Mouse (Mus musculus): Measurements from ENCODE around the gene Tmem219. TPM values are rescaled to one million over a fixed set of nuclear protein-coding genes. Genes with fewer than 3 reads are reported as not detected.
A peak's percentile ranks its signal among the peaks of the same experiment; 100 is the strongest.

Tmem219 gene
- 41.9 and 45.2 TPM in 2 replicates for polyA plus RNA-seq (2012; ENCODE audit: insufficient read depth, insufficient read length, missing spikeins)

DNA sequence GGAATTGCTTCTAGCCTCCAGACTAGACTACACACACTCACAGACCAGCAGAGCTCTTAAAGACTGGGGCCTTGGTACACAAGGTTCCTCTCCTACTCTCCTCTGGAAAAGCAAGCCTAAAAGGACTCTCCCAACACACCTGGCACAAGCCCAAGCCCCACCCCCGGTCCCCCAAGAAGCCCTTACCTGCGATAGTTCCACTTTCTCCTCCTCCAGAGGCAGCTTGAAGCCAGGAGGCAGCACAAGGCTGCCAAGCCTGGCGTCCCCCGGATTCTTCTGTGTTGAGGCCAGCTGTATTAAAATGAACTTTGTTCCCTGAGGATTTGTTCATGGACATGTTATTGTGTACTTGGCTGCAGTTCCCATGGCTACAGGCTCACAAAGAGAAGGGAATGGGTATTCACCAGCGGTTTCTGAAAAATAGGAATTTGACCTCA is at the start of gene Tmem219:
Tmem219 (minus strand) TSS at position 294 of the 437 bp plus-strand sequence.
- no peaks in the 10 kb centered on the region for H3K4me1 ChIP-seq (ENCODE audit: control insufficient read depth, insufficient read depth, insufficient read length, low read length)
- H3K4me3 ChIP-seq (ENCODE audit: insufficient read depth, low read depth, low read length): no peak within 1 kb of the TSS
- 0 out of 2 replicates have a peak within 1 kb of the TSS, but pooled peaks have one; percentile 17 for H3K27ac ChIP-seq (replicated peaks; ENCODE audit: low read depth, low read length)

DNA sequence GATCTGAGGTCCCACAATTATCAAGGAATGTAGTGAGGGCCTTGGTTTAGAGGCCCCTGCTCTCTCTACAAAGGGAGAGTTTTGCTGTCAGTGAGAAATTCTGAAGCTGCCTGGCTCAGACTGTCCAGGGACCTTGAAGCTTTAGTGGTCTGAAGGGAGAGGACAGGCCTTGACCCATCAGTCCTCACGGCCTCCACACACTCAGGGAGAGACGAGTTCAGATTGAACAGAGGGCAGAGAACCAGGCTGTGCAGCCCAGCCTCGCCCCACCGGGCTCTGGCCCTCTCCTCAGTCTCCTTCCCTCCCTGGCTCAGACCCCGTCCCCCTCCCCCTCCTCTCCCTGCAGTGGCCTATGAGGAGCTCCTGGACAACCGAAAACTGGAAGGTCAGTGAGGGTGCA is 44.6 kb upstream of the Tmem219 start:
- no peaks in the 10 kb centered on the region for H3K4me1 ChIP-seq (ENCODE audit: control insufficient read depth, insufficient read depth, insufficient read length, low read length)

DNA sequence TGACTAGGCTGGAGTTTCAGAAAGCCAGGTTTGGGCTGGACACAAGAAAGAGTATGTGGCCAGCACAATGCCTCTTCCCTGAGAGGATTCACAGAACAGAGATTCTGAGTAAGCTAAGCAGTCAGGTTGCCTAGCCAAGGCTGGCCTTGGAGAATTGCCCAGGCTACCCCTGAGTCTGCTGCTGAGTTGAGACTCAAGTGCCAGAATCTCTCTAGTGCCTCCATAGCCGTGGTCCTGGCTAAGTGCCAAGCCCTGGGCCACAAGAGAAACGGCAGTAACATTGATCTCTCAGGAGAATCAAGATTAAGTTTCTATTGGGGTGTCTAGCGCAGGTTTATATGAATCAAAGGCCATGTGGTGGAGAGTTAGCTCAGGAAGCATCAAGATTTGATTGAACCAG is 42.9 kb upstream of the Tmem219 start:
- H3K4me3 ChIP-seq (ENCODE audit: insufficient read depth, low read depth, low read length): no peak overlapping the region

More for the DNA sequence above, 44.6 kb upstream of the Tmem219 start:
- no peak overlapping the region for H3K27ac ChIP-seq (replicated peaks; ENCODE audit: low read depth, low read length)
- H3K4me3 ChIP-seq (ENCODE audit: insufficient read depth, low read depth, low read length): no peak overlapping the region

DNA sequence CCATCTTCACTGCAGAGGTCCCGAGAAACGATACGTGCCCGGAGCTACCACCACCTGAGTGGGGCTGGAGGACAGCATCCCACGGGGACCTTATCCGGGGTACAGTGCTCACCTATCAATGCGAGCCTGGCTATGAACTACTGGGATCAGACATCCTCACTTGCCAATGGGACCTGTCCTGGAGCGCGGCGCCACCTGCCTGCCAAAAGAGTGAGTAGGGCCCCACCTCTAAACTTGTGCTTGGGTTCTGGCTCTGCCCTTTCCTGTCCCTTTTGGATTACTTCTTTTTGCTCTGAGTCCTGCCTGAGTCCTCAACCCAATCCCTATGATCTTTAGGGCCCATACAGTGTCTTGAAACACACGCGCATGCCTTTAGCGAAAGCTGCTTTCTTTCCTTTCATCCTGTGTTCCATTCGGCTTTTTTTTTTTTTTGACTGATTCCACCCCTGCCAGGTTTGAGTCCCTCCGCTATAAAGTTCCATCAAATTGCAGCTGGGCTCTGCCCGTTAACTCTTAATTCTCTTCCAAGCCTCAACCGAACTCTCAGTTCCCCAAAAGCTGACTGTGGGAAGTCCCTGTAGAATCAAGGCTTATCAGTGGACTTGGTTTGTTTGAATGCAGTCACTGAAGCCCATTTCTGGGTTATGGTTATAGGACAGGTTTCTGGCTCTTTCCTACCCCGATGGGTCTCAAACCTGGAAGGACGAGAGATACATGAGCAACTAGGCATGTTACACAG is 41.0 kb upstream of the Tmem219 start:
- no peak overlapping the region for H3K27ac ChIP-seq (replicated peaks; ENCODE audit: low read depth, low read length)
- H3K4me3 ChIP-seq (ENCODE audit: insufficient read depth, low read depth, low read length): no peak overlapping the region
- no peaks in the 10 kb centered on the region; the same call in 1 of the 2 replicates for H3K4me1 ChIP-seq (ENCODE audit: control insufficient read depth, insufficient read depth, insufficient read length, low read length)

More for the DNA sequence above, 42.9 kb upstream of the Tmem219 start:
- H3K27ac ChIP-seq (replicated peaks; ENCODE audit: low read depth, low read length): no peak overlapping the region
- no peaks in the 10 kb centered on the region for H3K4me1 ChIP-seq (ENCODE audit: control insufficient read depth, insufficient read depth, insufficient read length, low read length)

DNA sequence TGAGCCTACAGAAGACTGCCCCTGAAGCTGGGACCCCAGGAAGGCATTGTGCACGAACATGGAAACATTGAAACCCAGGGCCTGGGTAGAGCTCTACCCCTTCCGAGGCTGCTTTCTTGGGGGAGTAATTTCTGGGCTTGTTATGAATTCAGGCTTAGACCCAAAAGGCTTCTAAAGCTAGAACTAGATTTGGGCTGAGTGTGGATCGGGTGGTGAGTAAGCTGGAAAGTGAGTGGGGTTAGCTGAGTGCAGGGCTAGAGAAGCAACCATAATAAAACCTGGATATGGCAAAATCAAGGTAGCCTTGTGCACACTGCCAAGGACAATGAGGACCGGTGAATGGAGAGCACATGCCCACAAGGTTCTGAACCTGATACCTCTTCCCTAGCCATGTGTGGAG is 39.2 kb upstream of the Tmem219 start:
- H3K27ac ChIP-seq (replicated peaks; ENCODE audit: low read depth, low read length): no peak overlapping the region
- H3K4me1 ChIP-seq (ENCODE audit: control insufficient read depth, insufficient read depth, insufficient read length, low read length): no peaks in the 10 kb centered on the region; the same call in 1 of the 2 replicates
- H3K4me3 ChIP-seq (ENCODE audit: insufficient read depth, low read depth, low read length): no peak overlapping the region

DNA sequence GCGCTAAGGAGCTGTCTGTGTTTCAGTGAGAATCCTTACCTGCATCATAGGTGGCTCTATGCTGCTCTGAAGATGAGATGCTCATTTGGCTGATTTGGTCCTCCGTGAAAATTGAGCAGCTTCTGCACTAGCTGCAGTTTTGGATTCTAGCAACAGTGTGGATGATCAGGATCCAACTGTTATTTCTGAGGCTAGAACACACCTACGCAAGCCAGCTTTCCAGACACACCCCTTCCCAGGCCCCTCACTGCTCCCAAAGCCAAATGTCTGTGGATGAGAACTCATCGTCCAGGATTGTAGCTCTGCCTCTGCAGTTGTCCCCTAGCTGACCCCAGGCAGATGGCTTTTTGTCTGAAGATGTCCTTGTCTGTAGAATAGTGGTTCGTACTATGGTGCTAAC is 38.4 kb upstream of the Tmem219 start:
- Histone ChIP-seq H3K27ac (replicated peaks; ENCODE audit: low read depth, low read length) (no peak overlapping the region), H3K4me3 (ENCODE audit: insufficient read depth, low read depth, low read length) (no peak overlapping the region), H3K4me1 (ENCODE audit: control insufficient read depth, insufficient read depth, insufficient read length, low read length) (no peaks in the 10 kb centered on the region; the same call in 1 of the 2 replicates)

DNA sequence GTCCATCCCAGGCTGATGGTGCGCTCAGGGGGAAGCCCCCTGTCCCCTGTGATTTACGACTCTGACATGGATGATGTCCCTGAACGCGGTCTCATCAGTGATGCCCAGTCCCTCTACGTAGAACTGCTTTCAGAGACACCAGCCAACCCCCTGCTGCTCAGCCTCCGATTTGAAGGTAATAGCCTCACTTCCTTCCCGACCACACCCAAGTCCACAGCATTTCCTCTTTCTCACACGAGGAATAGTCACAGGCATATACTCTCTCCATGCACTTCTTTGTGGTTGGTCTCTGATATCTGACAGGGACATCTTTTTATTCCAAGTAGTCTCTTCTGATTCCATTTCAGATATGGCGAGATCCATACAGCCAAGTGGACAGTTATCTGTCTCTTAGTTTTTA is 37.1 kb upstream of the Tmem219 start:
- H3K27ac ChIP-seq (replicated peaks; ENCODE audit: low read depth, low read length): no peak overlapping the region
- no peak overlapping the region for H3K4me3 ChIP-seq (ENCODE audit: insufficient read depth, low read depth, low read length)
- H3K4me1 ChIP-seq (ENCODE audit: control insufficient read depth, insufficient read depth, insufficient read length, low read length): no peaks in the 10 kb centered on the region; the same call in 1 of the 2 replicates

DNA sequence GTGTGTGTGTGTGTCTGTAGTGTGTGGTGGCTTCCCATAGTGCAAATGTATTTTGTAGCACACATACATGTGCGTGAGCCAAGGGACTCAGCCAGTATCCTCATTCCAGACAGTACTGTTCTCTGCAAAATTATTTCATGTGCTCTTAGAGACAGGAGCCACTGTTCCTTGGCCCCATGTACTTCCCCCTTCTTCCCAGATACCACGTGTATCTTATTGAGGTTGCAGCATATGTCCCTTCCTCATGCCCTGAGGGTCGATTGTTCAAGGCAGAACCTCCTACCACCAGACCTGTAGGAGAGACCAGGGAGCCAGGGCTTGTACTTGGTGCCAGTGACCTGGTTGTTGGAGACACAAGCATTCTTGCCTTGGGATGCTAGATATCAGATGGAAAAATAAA is 32.4 kb upstream of the Tmem219 start:
- no peak overlapping the region for H3K27ac ChIP-seq (replicated peaks; ENCODE audit: low read depth, low read length)
- H3K4me3 ChIP-seq (ENCODE audit: insufficient read depth, low read depth, low read length): no peak overlapping the region
- no peaks in the 10 kb centered on the region; the same call in 1 of the 2 replicates for H3K4me1 ChIP-seq (ENCODE audit: control insufficient read depth, insufficient read depth, insufficient read length, low read length)

DNA sequence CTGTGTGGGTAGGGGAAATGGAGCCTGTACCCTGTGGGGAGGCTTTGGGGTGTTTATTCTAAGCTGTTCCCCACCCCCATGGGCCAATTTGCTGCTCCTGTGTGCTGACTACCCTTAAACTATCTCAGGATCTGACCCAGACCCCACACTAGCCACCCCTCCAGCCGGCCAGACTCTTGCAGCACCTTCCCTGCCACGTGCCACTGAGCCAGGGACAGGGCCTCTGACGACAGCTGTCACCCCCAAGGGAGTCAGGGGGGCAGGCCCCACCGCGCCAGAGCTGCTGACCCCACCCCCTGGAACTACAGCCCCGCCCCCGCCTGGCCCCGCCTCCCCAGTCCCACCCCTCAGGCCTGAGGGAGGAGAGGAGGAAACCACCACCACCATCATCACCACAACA is 29.9 kb upstream of the Tmem219 start:
- Histone ChIP-seq H3K4me1 (ENCODE audit: control insufficient read depth, insufficient read depth, insufficient read length, low read length) (peaks cover 3% of the 10 kb centered on the region), H3K4me3 (ENCODE audit: insufficient read depth, low read depth, low read length) (no peak overlapping the region)

DNA sequence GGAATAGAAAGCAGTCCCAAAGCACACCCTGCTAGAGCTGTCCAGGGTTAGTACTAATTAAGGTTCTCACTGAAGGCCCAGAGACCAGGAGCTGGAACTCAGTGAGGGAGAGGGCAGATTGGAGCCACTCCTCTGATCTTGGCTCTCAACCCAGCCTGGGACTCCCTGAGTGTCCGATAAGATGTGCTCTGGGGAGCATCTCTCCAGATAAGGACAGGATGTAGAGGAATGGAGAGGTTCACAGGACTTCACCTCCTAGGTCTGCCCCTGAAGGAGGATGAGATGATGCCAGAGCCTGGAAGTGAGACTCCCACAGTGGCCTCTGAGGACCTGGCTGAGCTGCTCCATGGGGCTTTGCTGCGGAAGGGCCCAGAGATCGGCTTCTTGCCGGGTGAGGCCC is 29.0 kb upstream of the Tmem219 start:
- no peak overlapping the region for H3K27ac ChIP-seq (replicated peaks; ENCODE audit: low read depth, low read length)
- no peak overlapping the region for H3K4me3 ChIP-seq (ENCODE audit: insufficient read depth, low read depth, low read length)
- peaks cover 3% of the 10 kb centered on the region for H3K4me1 ChIP-seq (ENCODE audit: control insufficient read depth, insufficient read depth, insufficient read length, low read length)

More for the DNA sequence above, 29.9 kb upstream of the Tmem219 start:
- H3K27ac ChIP-seq (replicated peaks; ENCODE audit: low read depth, low read length): no peak overlapping the region

DNA sequence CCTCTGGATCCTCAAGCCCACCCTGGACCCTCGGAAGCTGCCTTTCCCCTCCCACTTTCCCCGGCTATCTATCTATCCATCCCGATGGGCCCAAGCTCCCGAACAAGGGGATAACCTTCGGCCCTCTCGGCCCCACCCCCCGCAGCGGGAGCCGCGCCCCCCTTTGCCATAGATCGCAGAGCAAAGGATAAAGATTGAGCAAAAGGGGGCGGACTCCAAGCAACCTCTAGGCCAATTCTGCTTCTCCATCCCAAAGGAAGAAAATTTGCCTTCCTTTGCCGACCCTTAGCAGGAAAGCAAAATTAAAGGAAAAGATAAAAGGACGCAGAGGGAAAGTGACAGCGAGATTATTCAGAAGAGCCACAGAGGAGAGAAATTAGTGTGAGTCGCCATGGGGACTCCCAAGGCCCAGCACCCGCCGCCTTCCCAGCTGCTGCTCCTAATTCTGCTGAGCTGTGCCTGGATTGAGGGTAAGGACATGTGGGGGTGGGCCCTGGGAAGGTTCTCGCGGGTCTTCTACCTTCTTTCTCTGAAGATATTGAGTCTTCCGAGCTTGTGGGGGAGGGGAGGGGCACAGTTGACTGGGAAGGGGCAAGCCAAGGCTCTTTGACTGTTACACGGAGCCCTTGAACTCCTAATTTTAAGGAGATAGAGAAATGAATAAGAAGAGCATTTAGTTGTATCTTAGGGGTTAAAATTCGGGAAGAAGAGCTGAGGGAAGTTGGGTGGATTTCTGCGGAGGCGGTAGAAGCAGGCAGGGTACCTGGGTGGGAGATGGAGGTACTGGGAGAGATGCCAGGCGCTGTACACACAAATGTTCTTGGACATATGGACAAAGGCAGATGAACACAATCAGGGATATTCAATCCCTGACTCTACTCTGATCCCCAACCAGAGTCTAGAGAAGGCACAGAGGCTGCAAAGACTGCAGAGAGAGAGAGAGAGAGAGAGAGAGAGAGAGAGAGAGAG is 28.2 kb upstream of the Tmem219 start:
- H3K4me3 ChIP-seq (ENCODE audit: insufficient read depth, low read depth, low read length): peak overlapping the region; percentile 30
- H3K27ac ChIP-seq (replicated peaks; ENCODE audit: low read depth, low read length): no peak overlapping the region
- H3K4me1 ChIP-seq (ENCODE audit: control insufficient read depth, insufficient read depth, insufficient read length, low read length): peaks cover 3% of the 10 kb centered on the region

DNA sequence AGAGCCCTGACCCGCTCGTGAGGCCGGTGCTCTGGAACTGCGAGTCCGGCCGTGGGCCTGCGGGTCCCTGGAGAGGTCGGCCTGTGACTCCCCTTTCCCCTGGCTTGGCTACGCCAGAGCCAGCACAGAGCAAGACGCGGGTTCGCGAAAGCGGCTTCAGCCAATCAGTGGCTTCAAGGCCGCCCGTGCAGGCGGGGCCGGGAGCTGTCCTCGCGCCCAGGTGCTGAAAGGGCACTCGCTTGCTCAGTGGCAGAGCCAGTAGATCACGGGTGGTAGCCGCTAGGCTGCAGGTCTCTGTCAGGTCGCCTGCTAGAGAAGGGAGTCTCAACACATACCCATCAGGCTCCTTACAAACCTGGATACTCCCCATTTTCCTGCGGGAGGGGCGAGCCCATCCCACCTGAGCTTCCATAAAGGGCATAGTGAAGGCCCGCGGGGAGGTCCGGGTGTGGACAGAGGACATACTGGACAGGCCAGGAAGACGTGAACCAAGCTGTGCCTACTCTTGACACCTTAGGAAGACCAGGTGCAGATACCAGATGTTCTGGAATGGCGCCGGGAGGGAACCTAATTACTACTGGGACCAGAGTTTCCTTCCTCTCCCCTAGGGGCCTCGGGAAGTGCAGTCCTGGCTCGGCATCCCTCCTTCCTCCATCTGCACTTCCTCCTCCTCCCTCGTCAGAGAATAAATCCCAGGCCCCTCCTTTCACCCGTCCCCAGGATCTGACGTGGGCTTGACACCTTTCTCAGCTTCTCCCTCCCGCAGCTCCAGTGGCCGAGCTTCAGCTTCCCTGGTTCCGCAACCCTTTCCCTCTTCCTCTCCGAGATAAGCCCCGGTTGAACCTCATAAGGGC is 27.3 kb upstream of the Tmem219 start, which contains the start of gene Sez6l2:
Sez6l2 (plus strand) TSS at position 771 of the 854 bp plus-strand sequence.
- H3K27ac ChIP-seq (replicated peaks; ENCODE audit: low read depth, low read length): no peak within 1 kb of the TSS
- peak within 1 kb of the TSS; percentile 48 for H3K4me3 ChIP-seq (ENCODE audit: insufficient read depth, low read depth, low read length)

DNA sequence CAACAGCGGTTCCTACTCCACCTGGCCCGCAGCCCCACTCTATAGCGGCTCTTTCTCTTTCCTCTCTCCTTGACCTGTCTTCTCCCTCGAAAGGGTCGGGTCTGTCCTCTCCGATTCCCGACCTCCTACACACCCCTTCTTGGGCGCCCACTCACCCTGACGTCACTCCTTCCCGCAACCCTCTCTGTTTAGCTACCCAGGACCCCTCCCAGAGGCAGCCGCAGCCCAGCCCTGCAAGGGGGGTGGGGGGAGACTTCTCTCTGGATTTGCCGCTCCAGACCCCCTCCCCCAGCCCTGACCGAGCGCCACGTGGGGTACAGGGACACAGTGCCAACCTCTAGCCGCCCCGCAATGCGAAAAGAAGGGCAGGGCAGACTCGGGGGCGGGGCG is 26.7 kb upstream of the Tmem219 start, which contains the start of gene Asphd1:
Asphd1 (minus strand) TSS at position 180 of the 390 bp plus-strand sequence.
- H3K27ac ChIP-seq (replicated peaks; ENCODE audit: low read depth, low read length): no peak within 1 kb of the TSS
- H3K4me3 ChIP-seq (ENCODE audit: insufficient read depth, low read depth, low read length): peak within 1 kb of the TSS; percentile 48
- peaks cover 3% of the 10 kb centered on the region for H3K4me1 ChIP-seq (ENCODE audit: control insufficient read depth, insufficient read depth, insufficient read length, low read length)

More for the DNA sequence above, 27.3 kb upstream of the Tmem219 start, which contains the start of gene Sez6l2:
- peaks cover 3% of the 10 kb centered on the region for H3K4me1 ChIP-seq (ENCODE audit: control insufficient read depth, insufficient read depth, insufficient read length, low read length)

DNA sequence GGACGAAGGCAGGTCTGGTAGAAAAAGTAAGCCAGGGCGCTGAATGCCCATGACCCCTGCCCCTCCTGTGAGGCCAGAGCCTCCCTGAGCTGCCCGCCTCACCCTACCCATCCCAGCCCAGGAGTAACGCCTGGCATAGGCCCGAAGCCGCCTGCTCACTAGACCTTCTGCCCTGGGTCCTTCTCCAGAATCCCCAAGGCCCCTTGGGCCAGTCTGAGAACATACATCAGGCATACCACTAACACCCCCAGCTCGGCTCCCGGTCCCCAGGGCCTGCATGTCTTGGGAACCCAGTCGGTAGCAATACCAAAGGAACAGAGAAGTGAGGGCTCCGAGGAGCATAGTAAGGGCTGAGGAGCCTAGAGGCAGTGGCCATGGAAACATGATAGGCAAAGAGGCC is 25.9 kb upstream of the Tmem219 start:
- Histone ChIP-seq H3K4me3 (ENCODE audit: insufficient read depth, low read depth, low read length) (no peak overlapping the region), H3K27ac (replicated peaks; ENCODE audit: low read depth, low read length) (no peak overlapping the region), H3K4me1 (ENCODE audit: control insufficient read depth, insufficient read depth, insufficient read length, low read length) (peaks cover 3% of the 10 kb centered on the region)

Data from brown adipose tissue, adult 24 weeks (tissue).